Mouse (Mus musculus) C2C12 (cell line): Measurements from ENCODE around the gene Pth2. TPM values are rescaled to one million over a fixed set of nuclear protein-coding genes. Genes with fewer than 3 reads are reported as not detected.

Experiments used
- H3K27me3 ChIP-seq: one replicate; pipeline ENCODE4 v1.6.1; 2011; ENCODE audit not compliant: control insufficient read depth, insufficient read depth, insufficient read length
- H3K36me3 ChIP-seq: one replicate; pipeline ENCODE4 v1.6.1; 2011; ENCODE audit not compliant: control insufficient read depth, insufficient read depth
- H3K4me3 ChIP-seq: one replicate; pipeline ENCODE4 v1.5.1; 2011; ENCODE audit warnings: mild to moderate bottlenecking, control low read depth; ENCODE audit not compliant: poor library complexity, insufficient read depth, severe bottlenecking
- H3K79me2 ChIP-seq: one replicate; pipeline ENCODE4 v1.6.1; 2011; ENCODE audit not compliant: control insufficient read depth, insufficient read depth
- H3K79me3 ChIP-seq: one replicate; pipeline ENCODE4 v1.6.1; 2011; ENCODE audit warnings: low read depth, control low read depth
- H3ac ChIP-seq: one replicate; pipeline ENCODE3; 2011; ENCODE audit warnings: low read depth; ENCODE audit not compliant: control insufficient read depth, insufficient read length
- CEBPB ChIP-seq: IDR thresholded peaks from one replicate; pipeline ENCODE4 v1.6.1; 2011; ENCODE audit warnings: low read depth, mild to moderate bottlenecking, control low read depth, moderate library complexity
- CTCF ChIP-seq: IDR thresholded peaks from one replicate; pipeline ENCODE4 v1.5.1; 2011; ENCODE audit not compliant: control insufficient read depth, insufficient read depth, insufficient read length
- FOSL1 ChIP-seq: IDR thresholded peaks from one replicate; pipeline ENCODE4 v1.8.0; 2011; ENCODE audit warnings: mild to moderate bottlenecking, low read length; ENCODE audit not compliant: poor library complexity, insufficient read depth, severe bottlenecking
- MAX ChIP-seq: IDR thresholded peaks from one replicate; pipeline ENCODE4 v1.6.1; 2011; ENCODE audit warnings: mild to moderate bottlenecking, control low read depth
- MYOD1 ChIP-seq: IDR thresholded peaks from one replicate; pipeline ENCODE4 v1.6.1; 2011; ENCODE audit warnings: low read depth; ENCODE audit not compliant: control insufficient read depth, insufficient read length
- MYOG ChIP-seq: IDR thresholded peaks from one replicate; pipeline ENCODE4 v1.6.1; 2011; ENCODE audit not compliant: control insufficient read depth, insufficient read length; ENCODE audit errors: extremely low read depth
- USF1 ChIP-seq: IDR thresholded peaks from one replicate; pipeline ENCODE4 v1.6.1; 2011; ENCODE audit warnings: low read depth, mild to moderate bottlenecking, control low read depth, moderate library complexity
- polyA plus RNA-seq: library from polyadenylated mRNA; unstranded; fragments of >200 nt; fragmentation: generic; extraction: Trizol; gene quantifications from one replicate; pipeline ENCODE4 v1.2.1, GENCODE M21; 2012; ENCODE audit warnings: missing spikeins

Pth2 gene
- polyA plus RNA-seq, 1 experiment = not detected

DNA sequence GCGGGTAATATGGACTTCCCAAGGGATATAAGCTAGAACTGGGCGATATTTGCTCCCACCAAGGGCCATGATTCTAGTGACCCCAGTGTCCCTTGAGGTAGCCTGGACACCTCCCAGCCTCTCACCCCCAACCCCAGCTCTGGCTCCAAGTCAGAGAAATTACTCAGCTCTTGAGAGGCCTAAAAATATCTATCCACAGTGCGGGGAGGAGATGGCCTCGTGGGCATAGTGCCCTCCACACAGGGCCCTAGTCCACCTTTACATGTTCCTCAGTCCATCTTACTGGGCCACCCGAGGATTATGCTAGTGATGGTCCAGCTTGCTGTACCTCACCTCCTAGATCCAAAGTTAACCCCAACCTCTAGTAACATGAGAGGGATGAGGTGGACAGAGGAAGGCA lies 16.0 kb upstream of the Pth2 start:
- TF ChIP-seq USF1 (no peak), FOSL1 (no peak), CTCF (no peak), MYOG (no peak), MYOD1 (no peak), CEBPB (no peak), MAX (no peak)
- Histone ChIP-seq H3K79me2 (no peaks in the 10 kb centered on the region), H3K36me3 (no peaks in the 10 kb centered on the region), H3K4me3 (no peak overlapping the region), H3K27me3 (peaks cover 52% of the 10 kb centered on the region), H3ac (no peak overlapping the region), H3K79me3 (no peaks in the 10 kb centered on the region)

DNA sequence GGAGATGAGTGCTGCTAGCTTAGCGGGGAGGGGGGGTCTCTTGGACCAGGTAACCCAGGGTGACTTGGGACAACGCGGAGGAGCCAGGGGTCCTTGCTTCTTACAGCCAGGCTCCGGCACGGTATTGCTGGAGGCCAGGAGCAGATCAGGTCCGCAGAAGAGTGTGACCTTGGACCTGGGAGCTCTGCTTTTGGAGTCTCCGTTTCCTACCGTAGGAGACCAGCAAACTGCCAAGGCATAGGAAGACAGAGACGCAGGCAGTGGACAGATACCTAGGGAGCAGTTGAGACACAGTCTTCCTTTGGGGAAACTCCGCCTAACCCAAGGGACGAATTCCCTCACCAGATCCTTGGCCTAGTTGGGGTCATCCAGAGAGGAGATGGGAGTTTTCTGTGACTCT lies 15.1 kb upstream of the Pth2 start:
- Histone ChIP-seq H3K79me2 (no peaks in the 10 kb centered on the region), H3ac (no peak overlapping the region), H3K36me3 (no peaks in the 10 kb centered on the region), H3K4me3 (no peak overlapping the region), H3K79me3 (no peaks in the 10 kb centered on the region), H3K27me3 (peaks cover 55% of the 10 kb centered on the region)
- TF ChIP-seq CTCF (no peak), MYOD1 (no peak), FOSL1 (no peak), USF1 (no peak), MAX (no peak), MYOG (no peak), CEBPB (no peak)

DNA sequence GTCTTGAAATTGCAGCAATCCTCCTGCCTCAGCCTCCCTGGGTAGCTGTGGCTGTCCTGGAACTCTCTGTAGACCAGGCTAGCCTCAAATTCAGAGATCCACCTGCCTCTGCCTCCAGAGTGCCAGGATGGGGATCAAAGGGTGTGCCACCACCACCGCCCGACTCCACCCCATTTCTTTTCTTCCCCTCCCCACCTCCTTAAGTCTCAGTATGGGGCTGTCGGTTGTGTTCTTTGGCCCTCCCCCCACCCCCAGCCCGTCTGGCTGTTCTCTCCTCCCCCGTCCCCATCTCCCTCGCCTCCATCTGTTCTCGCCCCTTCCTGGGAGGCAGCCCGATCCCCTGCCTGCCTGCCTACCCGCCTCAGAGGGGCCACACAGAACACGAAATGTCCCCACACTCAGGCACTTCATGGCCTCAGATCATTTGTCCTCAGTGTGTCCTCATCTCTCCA lies 13.8 kb upstream of the Pth2 start:
- no peaks in the 10 kb centered on the region for H3K79me3 ChIP-seq
- H3K4me3 ChIP-seq = no peak overlapping the region
- no peaks in the 10 kb centered on the region for H3K79me2 ChIP-seq
- TF ChIP-seq CEBPB = no peak
- TF ChIP-seq MAX = no peak
- TF ChIP-seq CTCF = no peak
- no peak for TF ChIP-seq USF1
- TF ChIP-seq FOSL1 = no peak
- TF ChIP-seq MYOD1 = no peak
- no peak for TF ChIP-seq MYOG
- H3K27me3 ChIP-seq = peaks cover 55% of the 10 kb centered on the region
- H3K36me3 ChIP-seq = no peaks in the 10 kb centered on the region
- H3ac ChIP-seq = no peak overlapping the region

DNA sequence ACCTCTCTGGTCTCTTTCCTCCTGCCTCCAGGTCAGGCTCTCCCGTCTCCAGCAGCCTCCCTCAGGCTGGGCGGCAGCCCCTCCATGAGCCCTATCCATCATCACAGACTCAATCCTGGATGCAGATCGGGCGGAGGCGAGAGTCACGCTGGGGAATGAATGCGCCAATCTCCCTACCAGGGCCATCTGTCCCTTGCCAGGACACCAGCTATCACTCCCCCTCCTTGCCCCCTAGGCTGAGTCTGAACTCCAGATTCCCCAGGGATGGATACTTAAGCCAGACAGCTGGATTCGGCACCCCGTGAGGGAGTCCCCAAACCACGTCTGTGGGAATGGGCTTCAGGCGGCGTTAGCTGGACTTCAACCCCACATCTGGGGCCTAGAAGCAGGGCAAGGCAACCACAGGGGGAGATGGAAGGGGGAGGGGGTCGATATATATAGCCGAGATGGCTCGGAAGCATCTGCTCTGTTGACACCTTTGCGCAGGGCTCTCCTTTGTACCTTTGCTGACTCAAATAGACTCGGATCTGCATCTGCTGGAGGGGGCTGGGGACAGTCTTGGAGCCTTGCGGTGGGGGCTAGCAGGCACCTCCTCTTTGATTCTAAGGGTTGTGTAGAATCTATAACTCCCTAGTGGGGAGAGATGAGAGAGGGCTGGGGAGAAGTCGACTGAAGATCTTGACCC lies 12.9 kb upstream of the Pth2 start:
- Histone ChIP-seq H3ac (no peak overlapping the region), H3K36me3 (no peaks in the 10 kb centered on the region), H3K4me3 (no peak overlapping the region), H3K27me3 (peaks cover 55% of the 10 kb centered on the region), H3K79me3 (no peaks in the 10 kb centered on the region), H3K79me2 (no peaks in the 10 kb centered on the region)
- TF ChIP-seq CEBPB (no peak), MYOG (no peak), USF1 (no peak), MYOD1 (no peak), FOSL1 (no peak), MAX (no peak), CTCF (no peak)

DNA sequence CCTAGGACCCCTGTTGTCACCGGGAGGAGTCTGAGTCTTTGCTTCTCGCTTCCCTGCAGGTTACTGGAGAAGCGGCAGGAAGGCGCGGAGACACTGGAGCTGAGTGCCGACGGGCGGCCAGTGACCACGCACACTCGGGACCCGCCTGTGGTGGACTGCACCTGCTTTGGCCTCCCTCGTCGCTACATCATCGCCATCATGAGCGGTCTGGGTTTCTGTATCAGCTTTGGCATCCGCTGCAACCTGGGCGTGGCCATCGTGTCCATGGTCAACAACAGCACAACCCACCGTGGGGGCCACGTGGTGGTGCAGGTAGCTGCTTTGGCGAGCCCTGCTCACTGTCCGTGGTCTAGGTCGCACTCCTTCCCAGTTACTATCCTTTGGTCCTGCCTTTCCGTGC lies 12.1 kb upstream of the Pth2 start:
- Histone ChIP-seq H3K36me3 (no peaks in the 10 kb centered on the region), H3K27me3 (peaks cover 53% of the 10 kb centered on the region), H3K4me3 (no peak overlapping the region), H3K79me3 (no peaks in the 10 kb centered on the region), H3K79me2 (no peaks in the 10 kb centered on the region), H3ac (no peak overlapping the region)
- no peak for TF ChIP-seq MYOD1
- no peak for TF ChIP-seq MAX
- no peak for TF ChIP-seq USF1
- TF ChIP-seq CTCF = no peak
- no peak for TF ChIP-seq MYOG
- TF ChIP-seq FOSL1 = no peak
- no peak for TF ChIP-seq CEBPB

DNA sequence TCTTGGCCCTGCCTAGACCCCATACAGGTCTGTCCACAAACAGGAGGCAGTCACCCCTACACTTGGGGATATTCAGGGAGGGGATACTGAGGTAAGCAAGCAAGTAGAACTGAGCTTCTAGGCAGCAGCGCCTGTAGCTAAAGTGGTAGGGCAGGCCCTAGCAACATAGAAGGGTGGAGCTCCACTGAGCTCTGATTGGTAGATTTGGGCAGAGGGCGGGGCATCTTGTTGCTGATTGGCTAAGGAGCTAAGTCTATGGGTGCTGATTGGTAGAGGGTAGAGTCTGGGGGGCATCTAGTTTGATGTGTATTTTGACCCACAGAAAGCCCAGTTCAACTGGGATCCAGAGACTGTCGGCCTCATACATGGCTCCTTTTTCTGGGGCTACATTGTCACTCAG lies 11.3 kb upstream of the Pth2 start:
- peaks cover 47% of the 10 kb centered on the region for H3K27me3 ChIP-seq
- H3ac ChIP-seq = no peak overlapping the region
- H3K79me3 ChIP-seq = no peaks in the 10 kb centered on the region
- no peaks in the 10 kb centered on the region for H3K36me3 ChIP-seq
- H3K4me3 ChIP-seq = no peak overlapping the region
- TF ChIP-seq MYOD1 = no peak
- TF ChIP-seq MYOG = no peak
- no peak for TF ChIP-seq CEBPB
- TF ChIP-seq FOSL1 = no peak
- no peak for TF ChIP-seq USF1
- no peak for TF ChIP-seq CTCF
- no peak for TF ChIP-seq MAX
- H3K79me2 ChIP-seq = no peaks in the 10 kb centered on the region
